Comparison of ENCODE assay signal across 8 mouse cellular contexts in genomic region chr4:48472792-48473650, GRCm38 (mm10). TPM values are rescaled to one million over a fixed set of nuclear protein-coding genes. Genes with fewer than 3 reads are reported as not detected.
A peak's percentile ranks its signal among the peaks of the same experiment; 100 is the strongest.
DNase-seq lines count a peak whose midpoint lies in the region; ATAC-seq and TF ChIP-seq lines count a peak whose summit lies in the region.

TSS of gene Tex10 (minus strand) at chr4:48473459.

- peaks cover 15% of the 10 kb centered on the region for H3K4me1 ChIP-seq in heart, embryonic 12.5 days (replicated peaks)
- peaks cover 4% of the 10 kb centered on the region; the same call in 1 of the 2 replicates for H3K4me1 ChIP-seq in kidney, postnatal 0 days (replicated peaks; ENCODE audit: insufficient read depth, low read length)
- H3K4me1 ChIP-seq in liver, embryonic 11.5 days (replicated peaks; ENCODE audit: control insufficient read depth, insufficient read depth, low read length) = peaks cover 9% of the 10 kb centered on the region
- peaks cover 15% of the 10 kb centered on the region for H3K4me1 ChIP-seq in stomach, embryonic 14.5 days (ENCODE audit: control insufficient read depth, insufficient read depth, low read length)

- H3K27ac ChIP-seq in heart, embryonic 12.5 days (ENCODE audit: poor library complexity, severe bottlenecking) = peak within 1 kb of the TSS; percentile 79
- H3K27ac ChIP-seq in kidney, postnatal 0 days = peak within 1 kb of the TSS; percentile 82
- peak within 1 kb of the TSS; percentile 88 for H3K27ac ChIP-seq in liver, embryonic 11.5 days (ENCODE audit: low read depth, low read length)
- H3K27ac ChIP-seq in stomach, embryonic 14.5 days (ENCODE audit: low read length) = peak within 1 kb of the TSS; percentile 78

- no peak for TF ChIP-seq CTCF in kidney, postnatal 0 days (IDR thresholded peaks at IDR 0.05; ENCODE audit: low read depth)

- no peaks in the 10 kb centered on the region for H3K9me3 ChIP-seq in heart, embryonic 12.5 days (replicated peaks)
- H3K9me3 ChIP-seq in kidney, postnatal 0 days (replicated peaks; ENCODE audit: low read length) = no peaks in the 10 kb centered on the region
- H3K9me3 ChIP-seq in liver, embryonic 11.5 days (ENCODE audit: control insufficient read depth, low read length) = no peaks in the 10 kb centered on the region
- H3K9me3 ChIP-seq in stomach, embryonic 14.5 days (ENCODE audit: control insufficient read depth, low read depth, low read length) = no peaks in the 10 kb centered on the region

- H3K9ac ChIP-seq in heart, embryonic 12.5 days = peak within 1 kb of the TSS; percentile 97
- H3K9ac ChIP-seq in kidney, postnatal 0 days (ENCODE audit: low read depth, low read length) = peak within 1 kb of the TSS; percentile 90
- H3K9ac ChIP-seq in liver, embryonic 11.5 days (ENCODE audit: low read depth, low read length) = peak within 1 kb of the TSS; percentile 99
- H3K9ac ChIP-seq in stomach, embryonic 14.5 days (replicated peaks; ENCODE audit: low read depth, low read length) = peak within 1 kb of the TSS; percentile 88

- H3K4me2 ChIP-seq in heart, embryonic 12.5 days = peak within 1 kb of the TSS; percentile 77
- H3K4me2 ChIP-seq in kidney, postnatal 0 days (ENCODE audit: low read length) = peak within 1 kb of the TSS; percentile 78
- peak within 1 kb of the TSS; percentile 85 for H3K4me2 ChIP-seq in liver, embryonic 11.5 days
- peak within 1 kb of the TSS; percentile 76 for H3K4me2 ChIP-seq in stomach, embryonic 14.5 days (replicated peaks; ENCODE audit: low read depth, low read length)

- no peaks in the 10 kb centered on the region for H3K27me3 ChIP-seq in heart, embryonic 12.5 days (replicated peaks)
- H3K27me3 ChIP-seq in kidney, postnatal 0 days (ENCODE audit: insufficient read depth, low read length) = no peaks in the 10 kb centered on the region
- H3K27me3 ChIP-seq in liver, embryonic 11.5 days (replicated peaks; ENCODE audit: control insufficient read depth, insufficient read depth, low read length) = no peaks in the 10 kb centered on the region
- no peaks in the 10 kb centered on the region for H3K27me3 ChIP-seq in stomach, embryonic 14.5 days (ENCODE audit: control insufficient read depth, insufficient read depth, low read length)

- whole genome bisulfite sequencing in heart, embryonic 12.5 days = under 1% methylated on average over 89 of the region's 89 CpGs
- WGBS in kidney, postnatal 0 days = under 1% methylated on average over 89 of the region's 89 CpGs
- WGBS in liver, embryonic 11.5 days = under 1% methylated on average over 89 of the region's 89 CpGs
- under 1% methylated on average over 89 of the region's 89 CpGs for WGBS in stomach, embryonic 14.5 days

- H3K36me3 ChIP-seq in heart, embryonic 12.5 days = peaks cover 7% of the 10 kb centered on the region
- H3K36me3 ChIP-seq in kidney, postnatal 0 days (ENCODE audit: insufficient read depth, low read length) = peaks cover 6% of the 10 kb centered on the region
- H3K36me3 ChIP-seq in liver, embryonic 11.5 days (ENCODE audit: control insufficient read depth, insufficient read depth, low read length) = peaks cover 2% of the 10 kb centered on the region; the same call in 1 of the 2 replicates
- peaks cover 8% of the 10 kb centered on the region; the same call in 1 of the 2 replicates for H3K36me3 ChIP-seq in stomach, embryonic 14.5 days (ENCODE audit: control insufficient read depth, insufficient read depth, low read length)

- peak; percentile 93 for ATAC-seq in erythroid progenitor cell, adult 5-6 weeks (replicated peaks; ENCODE audit: low FRiP score, poor library complexity, severe bottlenecking)
- ATAC-seq in heart, embryonic 12.5 days (ENCODE audit: insufficient number of reproducible peaks, low FRiP score) = peak; percentile 97
- peak; percentile 96 for ATAC-seq in kidney, postnatal 0 days (replicated peaks; ENCODE audit: low FRiP score, low read depth)
- peak; percentile 92 for ATAC-seq in liver, embryonic 11.5 days (replicated peaks; ENCODE audit: low FRiP score)
- peak; percentile 95 for ATAC-seq in stomach, embryonic 14.5 days (ENCODE audit: insufficient number of reproducible peaks, insufficient read depth, low FRiP score, low read depth)

- H3K4me3 ChIP-seq in heart, embryonic 12.5 days = peak within 1 kb of the TSS; percentile 100
- peak within 1 kb of the TSS; percentile 88 for H3K4me3 ChIP-seq in kidney, postnatal 0 days (replicated peaks; ENCODE audit: low read depth, low read length)
- H3K4me3 ChIP-seq in liver, embryonic 11.5 days (ENCODE audit: low read depth, low read length) = peak within 1 kb of the TSS; percentile 96
- H3K4me3 ChIP-seq in stomach, embryonic 14.5 days (ENCODE audit: low read depth, low read length) = peak within 1 kb of the TSS; percentile 92

- peak; percentile 92 for DNase-seq in CD4-positive helper T cell, adult 2 months (ENCODE audit: low read depth, low spot score)
- DNase-seq in brain, embryonic 18.5 days (ENCODE audit: low read depth, low spot score) = peak; percentile 80
- peak; percentile 93 for DNase-seq in kidney, postnatal 0 days (ENCODE audit: low spot score)
- DNase-seq in liver, embryonic 11.5 days (ENCODE audit: low spot score) = peak; percentile 90
- peak; percentile 93 for DNase-seq in naive thymus-derived CD4-positive, alpha-beta T cell, adult 2 months (ENCODE audit: low read depth)

RNA-seq across cellular contexts. Expression of gene Tex10, which starts in this region (rescaled TPM):
- total RNA-seq in erythroid progenitor cell, adult 5-6 weeks (2015; ENCODE audit: low replicate concordance) = 15.9 and 19.3 TPM in 2 replicates
- 4.5 and 14.5 TPM in 2 replicates for total RNA-seq in erythroid progenitor cell, adult 5-6 weeks (2017; ENCODE audit: low replicate concordance)
- polyA plus RNA-seq in heart, embryonic 12.5 days (2016; fragmentation: Nextera tagmentation; extraction: Ambion mirVana) = 37.9 and 39.1 TPM in 2 replicates
- 36.5 and 37.8 TPM in 2 replicates for polyA plus RNA-seq in kidney, postnatal 0 days (2015; fragmentation: Nextera tagmentation; extraction: Ambion mirVana)
- polyA plus RNA-seq in liver, embryonic 11.5 days (2014; fragmentation: Nextera tagmentation; extraction: Ambion mirVana) = 69.3 and 73.3 TPM in 2 replicates
- polyA plus RNA-seq in stomach, embryonic 14.5 days (2014; fragmentation: Nextera tagmentation; extraction: Ambion mirVana) = 75.5 and 80.5 TPM in 2 replicates

Comparison
In these comparisons a context has a peak if more than half of its experiments do, and no peak if none do; other contexts are left out.
1. Peak in every context shown above with its lines: DNase-seq, ATAC-seq, H3K4me3 ChIP-seq and H3K27ac ChIP-seq.